Mouse (Mus musculus): ENCODE results near the gene Ing3. TPM values are rescaled to one million over a fixed set of nuclear protein-coding genes. Genes with fewer than 3 reads are reported as not detected.

Ing3 gene
- total RNA-seq, 1 experiment from 2014 or later, result 77.0 TPM

DNA sequence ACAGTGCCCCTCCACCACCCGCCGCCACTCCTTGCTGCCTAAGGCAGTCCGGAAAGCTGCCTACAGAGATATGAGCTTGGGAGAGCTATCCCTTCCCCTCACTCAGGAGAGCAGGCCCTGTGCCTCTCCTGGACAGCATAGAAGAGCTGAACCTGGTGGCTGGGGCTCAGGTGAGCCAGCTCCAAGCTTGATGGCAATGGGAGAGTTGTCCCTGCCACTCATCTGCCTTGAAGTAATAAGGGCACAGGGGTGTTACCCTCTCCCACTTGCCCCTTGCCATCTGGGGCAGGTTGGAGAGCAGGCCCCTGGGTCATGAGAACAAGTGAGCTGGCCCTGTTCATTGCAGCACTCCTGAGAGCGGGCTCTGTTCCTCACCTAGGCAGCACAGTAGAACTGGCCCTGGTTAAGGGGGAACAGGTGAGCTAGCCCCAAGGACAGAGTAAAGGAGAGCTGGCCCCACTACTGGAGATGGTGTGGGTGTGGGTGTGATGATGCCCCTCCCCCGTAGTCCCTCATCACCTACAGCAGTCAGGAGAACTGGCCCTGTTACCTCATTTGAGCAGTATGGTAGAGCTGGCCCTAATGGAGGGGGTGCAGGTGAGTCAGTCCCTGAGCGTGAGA lies 65.0 kb downstream of the Ing3 start:
- ATAC-seq (replicated peaks; ENCODE audit: insufficient number of reproducible peaks, low FRiP score, low TSS enrichment, poor library complexity, severe bottlenecking), result no peak

GRCm38 (mm10) chr6:22017631-22018030 lies 68.3 kb downstream of the Ing3 start:
- no peak for ATAC-seq (replicated peaks; ENCODE audit: insufficient number of reproducible peaks, low FRiP score, low TSS enrichment, poor library complexity, severe bottlenecking)

DNA sequence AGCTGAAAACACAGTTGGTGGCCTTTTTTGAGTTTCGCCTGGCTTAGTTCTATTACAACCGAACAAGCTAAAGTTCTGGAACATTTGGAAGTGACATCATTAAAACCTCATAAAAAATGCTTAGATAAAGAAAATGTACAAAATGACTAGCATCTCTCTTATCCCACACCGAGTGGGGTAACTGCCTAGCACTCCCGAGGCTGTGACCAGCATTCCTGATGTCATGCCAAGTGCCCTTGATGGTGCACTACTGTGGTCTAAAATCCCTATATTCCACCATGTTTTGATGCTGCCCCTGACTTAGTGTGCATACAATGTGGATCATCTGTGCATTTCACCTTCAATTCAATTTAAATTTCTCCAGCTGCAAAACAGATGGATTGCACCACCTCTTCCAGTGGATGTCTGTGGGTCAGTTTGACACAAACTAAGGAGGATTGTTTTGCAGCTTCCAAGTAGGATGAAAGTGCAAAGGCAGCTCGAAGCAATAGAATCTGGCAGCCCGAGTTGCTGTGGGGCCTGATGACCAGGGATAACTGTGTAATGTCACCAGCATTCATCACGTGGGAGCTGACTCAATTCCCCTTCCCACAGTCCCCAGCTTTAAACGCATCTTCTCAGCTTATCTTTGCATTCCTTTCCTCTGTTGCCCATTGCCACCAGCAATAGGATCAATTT lies 69.5 kb downstream of the Ing3 start:
- ATAC-seq (replicated peaks; ENCODE audit: insufficient number of reproducible peaks, low FRiP score, low TSS enrichment, poor library complexity, severe bottlenecking), result no peak

DNA sequence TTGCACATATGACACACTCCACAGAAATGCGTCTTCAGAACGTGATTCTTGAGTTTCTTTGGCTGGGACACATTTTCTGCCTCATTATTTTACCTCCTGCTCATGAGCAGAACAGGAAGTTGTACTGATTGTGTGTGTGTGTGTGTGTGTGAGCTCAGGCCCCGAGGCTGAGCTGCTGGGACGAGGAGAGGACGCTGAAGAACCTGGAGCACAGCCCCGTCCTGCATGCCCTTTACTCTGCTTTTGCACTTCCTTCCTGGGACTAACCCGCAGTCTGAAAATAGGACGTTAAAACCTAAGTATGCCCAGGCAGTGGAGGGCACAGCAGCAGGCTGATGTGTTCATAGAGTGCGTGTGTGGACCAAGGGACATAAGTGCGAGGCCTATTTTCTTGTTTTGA lies 70.3 kb downstream of the Ing3 start:
- ATAC-seq (replicated peaks; ENCODE audit: insufficient number of reproducible peaks, low FRiP score, low TSS enrichment, poor library complexity, severe bottlenecking), result no peak

DNA sequence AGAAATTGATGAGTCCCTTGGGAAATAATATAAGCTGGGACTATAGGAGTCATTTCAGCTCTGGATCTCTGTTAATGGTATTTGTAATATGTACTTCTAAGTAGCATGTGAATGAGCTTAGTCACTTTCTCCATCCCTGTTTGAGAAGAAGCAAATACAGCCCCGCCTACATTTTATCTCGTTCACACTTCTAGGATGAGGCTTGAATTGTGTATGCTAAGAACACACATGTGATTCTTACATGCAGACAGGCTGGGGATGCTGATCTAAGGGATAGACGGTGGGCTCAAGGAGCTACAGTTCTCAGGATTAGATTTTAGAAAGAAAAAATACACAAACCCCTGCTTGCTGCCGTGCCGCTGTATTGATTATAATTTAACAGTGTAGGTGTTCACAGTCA lies 71.3 kb downstream of the Ing3 start:
- no peak for ATAC-seq (replicated peaks; ENCODE audit: insufficient number of reproducible peaks, low FRiP score, low TSS enrichment, poor library complexity, severe bottlenecking)

DNA sequence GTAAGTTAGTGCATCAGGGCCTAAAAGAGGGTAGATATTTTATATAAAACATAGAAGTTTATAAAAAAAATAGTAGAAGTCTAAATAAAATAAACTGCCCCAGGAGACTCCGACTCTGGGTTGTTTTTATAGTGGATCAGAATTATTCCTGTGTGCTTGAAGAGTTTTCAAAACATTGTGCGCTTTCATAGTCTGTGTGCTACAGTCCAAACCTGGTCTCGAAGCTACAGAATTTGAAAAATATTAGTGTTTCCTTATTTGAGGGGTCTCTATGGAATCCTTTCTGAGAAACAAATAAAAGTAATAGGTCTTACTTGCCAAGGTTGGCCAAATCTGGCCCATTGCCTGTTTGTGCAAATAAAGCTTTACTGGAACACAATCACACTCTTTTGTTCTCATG lies 71.9 kb downstream of the Ing3 start:
- no peak for ATAC-seq (replicated peaks; ENCODE audit: insufficient number of reproducible peaks, low FRiP score, low TSS enrichment, poor library complexity, severe bottlenecking)

DNA sequence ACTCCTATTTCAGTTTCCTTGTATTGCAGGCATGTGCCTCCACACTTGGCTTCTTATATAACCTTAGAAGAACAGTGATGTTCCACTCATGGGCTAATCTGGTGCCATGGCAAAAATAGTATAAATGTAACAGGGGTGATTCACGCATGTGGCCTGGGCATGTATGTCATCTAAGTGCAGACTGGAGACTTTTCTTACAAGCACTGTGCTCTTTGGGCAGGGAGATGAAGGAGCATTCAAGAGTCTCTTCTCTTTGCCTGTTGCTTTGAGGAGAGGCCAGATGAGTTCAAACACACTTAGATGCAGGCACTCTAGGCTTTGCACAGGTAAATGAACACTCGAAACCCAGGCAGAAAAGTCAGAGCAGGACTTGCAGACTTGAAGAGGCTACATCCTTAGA lies 74.8 kb downstream of the Ing3 start:
- no peak for ATAC-seq (replicated peaks; ENCODE audit: insufficient number of reproducible peaks, low FRiP score, low TSS enrichment, poor library complexity, severe bottlenecking)

Other genes with a start within 250 kb of the Ing3 start
- not detected in 3 replicates for gene Tspan12, start 97.1 kb upstream of the Ing3 start, total RNA-seq (2017)
- 0.49 to 1.8 TPM (median 1.6 TPM) in 3 replicates for gene Cped1, start 36.3 kb downstream of the Ing3 start, total RNA-seq (2017)